Mouse (Mus musculus) thymus, postnatal 4 days (tissue): ENCODE measurements around the gene Mpz.
"Not testable (repeated sequence)": the region's sequence is repeated elsewhere in the genome, so short reads cannot be mapped to it uniquely, and the experiment has no call there.

Experiments
- DNase-seq: peaks from one replicate; pipeline ENCODE4 v3.0.0; 2021

The Mpz gene

DNA sequence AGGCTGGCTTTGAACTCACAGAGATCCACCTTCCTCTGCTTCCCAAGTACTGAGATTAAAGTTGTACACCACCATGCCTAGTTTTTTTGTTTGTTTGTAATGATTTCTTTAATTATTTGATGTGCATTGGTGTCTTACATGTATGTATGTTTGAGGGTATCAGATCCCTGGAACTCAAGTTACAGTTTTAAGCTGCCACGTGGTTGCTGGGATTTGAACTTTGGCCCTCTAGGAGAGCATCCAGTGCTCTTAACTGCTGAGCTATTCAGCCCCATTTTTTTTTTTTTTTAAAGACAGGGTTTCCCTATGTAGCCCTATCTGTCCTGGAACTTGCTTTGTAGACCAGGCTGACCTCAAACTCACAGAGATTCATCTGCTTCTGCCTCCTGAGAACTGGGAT lies 19.5 kb upstream of the Mpz start:
- DNase-seq: no peak

DNA sequence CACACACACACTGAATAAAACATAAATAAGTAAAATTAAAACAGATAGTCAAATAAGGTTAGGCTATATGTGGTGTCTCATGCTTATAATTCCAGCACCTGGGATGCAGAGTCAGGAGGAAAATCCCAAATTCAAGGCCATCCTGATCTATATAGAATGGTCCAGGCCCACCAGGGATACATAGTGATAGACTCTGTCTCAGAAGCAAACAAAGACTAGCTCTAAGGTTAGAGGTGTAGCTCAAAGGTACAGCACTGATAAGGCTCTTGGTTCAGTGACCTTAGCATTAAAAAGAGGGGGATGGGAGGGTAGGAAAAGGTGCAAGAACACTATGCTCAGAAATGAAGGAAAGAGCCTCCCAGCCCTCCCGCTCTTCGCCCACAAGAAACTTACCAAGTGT lies 14.9 kb upstream of the Mpz start:
- DNase-seq: no peak

DNA sequence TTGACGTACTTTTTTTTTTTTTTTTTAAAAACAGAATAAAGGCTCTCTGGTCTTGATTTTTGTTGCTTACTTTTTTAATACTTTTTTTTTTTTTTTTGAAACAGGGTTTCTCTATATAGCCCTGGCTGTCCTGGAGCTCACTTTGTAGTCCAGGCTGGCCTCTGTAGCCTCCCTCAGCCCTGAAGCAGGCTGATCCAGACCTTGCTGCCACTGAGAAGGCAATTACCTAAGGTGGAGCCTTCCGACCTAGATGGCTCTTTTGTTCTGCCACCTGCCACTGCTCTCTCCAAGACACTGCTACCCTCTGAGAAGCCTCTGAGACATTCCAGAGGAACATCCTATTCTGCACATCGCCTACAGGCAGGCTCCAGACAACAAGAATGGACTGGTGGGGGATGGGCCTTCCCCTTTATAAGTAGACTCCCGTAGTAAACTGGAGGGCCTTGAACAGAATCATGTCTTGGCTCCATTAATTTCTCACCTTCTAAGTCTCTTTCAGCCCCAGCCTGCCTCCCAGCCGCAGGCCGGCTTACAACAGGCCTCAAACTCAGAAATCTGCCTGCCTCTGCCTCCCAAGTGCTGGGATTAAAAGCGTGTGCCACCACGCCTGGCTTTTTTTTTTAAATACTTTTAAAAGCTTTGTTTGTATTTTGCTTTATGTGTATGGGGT lies 12.9 kb upstream of the Mpz start:
- DNase-seq: not testable (repeated sequence)

DNA sequence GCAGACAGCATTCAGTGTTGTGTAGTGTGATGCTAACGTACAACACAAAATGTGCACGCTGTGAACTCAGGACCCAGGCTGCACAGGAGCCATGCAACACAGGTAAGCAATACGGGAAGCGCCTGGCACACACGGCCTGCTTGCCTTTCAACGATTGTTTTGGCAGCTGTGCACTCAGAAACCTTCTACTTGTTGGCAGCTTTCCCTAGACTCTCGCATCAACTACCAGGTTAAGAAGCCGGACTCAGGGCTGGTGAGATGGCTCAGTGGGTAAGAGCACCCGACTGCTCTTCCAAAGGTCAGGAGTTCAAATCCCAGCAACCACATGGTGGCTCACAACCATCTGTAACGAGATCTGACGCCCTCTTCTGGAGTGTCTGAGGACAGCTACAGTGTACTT lies 7.5 kb upstream of the Mpz start:
- not testable (repeated sequence) for DNase-seq

DNA sequence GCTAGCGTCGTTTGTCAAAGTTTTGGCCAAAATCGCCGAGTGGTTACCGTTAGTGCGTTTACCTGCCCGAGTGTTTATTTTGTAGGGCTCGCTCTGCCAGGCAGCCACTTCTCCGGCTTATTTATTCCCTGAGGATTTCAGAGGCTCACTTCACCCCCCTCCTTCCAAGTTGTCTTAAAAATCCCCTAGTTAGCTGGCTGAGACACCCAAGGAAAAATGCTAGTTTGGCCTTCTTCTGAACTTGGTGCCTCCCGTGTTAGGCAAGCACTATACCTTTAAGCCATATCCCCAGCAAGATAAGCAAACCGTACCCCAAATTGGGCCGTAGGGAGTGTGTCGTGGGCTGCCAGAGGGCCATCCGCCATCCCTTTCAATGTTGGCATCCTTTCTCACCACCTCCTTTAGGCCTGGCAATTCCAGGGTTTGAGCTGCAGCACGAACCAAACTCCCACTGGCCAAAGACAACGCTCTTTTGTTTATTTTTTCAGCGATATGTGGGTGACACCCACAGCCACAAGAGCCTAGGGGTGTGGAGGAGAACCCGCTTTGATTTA lies 404 bp downstream of the Mpz start:
- DNase-seq: no peak

DNA sequence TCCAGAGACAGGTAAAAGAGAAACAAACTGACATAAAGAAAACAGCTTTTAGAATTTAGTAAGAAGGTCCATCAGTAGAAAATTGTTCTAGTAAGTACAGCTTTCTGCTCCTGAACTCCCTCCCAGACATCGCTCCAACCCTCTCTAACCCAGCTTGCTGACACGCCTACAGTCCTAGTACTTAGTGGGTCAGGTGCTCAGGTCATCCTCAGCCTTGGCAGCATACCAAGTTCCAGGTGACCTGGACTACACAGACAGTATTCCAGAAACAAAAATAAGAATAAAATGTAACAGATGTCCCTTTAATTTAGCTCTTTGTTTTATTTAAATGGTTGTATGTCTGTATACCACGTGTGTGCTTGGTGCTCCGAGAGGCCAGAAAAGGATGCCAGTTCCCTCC lies 1.5 kb downstream of the Mpz start:
- no peak for DNase-seq

DNA sequence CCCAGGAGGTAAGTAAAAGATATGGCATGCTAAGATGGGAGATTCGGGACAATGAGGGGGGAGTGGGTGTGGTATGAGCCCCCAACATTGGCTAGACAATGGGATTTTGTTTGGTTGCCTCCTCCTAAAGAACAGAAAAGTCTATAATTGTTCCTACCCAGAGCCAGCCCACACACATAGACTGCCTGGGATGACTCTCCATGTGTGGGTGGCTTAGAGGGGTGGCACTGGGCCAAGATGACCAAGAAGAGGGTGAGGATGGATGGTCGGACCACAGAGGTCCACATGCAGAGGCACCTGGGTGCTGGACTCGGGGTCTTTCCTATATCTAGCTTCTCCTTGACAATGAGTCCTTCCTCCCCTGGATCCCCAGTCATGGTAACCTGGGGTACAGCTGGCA lies 6.1 kb downstream of the Mpz start:
- no peak for DNase-seq

DNA sequence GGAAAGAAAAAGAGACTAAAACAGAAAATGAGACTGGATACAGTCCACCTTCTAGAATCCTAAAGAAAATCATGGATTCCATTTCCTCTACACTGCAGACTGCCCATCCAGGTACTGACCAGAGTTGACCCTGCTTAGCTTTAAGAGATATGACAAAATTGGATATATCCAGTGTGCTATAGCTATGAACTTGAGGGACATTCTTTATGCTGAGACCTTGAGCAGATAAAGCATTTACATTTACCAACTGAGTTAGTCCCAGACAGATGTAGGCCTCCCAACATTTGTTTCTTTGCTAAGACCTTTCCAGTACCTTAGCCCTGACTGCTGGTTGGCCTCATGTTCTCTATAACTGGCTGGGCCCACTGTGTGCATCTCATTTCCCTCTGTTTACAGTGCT lies 7.5 kb downstream of the Mpz start:
- DNase-seq: no peak

DNA sequence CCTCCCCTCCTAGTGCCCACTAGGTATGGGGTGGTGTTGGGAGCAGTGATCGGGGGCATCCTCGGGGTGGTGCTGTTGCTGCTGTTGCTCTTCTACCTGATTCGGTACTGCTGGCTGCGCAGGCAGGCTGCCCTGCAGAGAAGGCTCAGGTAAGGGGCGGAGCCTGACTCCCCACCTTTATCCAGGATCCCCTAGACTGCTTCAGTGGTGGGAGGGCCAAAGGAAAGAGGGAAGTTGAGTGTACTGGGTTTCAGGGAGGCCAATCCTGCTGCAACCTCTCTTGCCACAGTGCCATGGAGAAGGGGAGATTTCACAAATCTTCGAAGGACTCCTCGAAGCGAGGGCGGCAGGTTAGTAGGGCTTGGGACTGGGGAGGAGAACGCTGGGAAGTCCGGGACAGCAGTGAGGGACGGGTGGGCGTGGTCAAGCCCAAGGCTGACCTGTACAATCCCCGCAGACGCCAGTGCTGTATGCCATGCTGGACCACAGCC lies 9.0 kb downstream of the Mpz start:
- no peak for DNase-seq

DNA sequence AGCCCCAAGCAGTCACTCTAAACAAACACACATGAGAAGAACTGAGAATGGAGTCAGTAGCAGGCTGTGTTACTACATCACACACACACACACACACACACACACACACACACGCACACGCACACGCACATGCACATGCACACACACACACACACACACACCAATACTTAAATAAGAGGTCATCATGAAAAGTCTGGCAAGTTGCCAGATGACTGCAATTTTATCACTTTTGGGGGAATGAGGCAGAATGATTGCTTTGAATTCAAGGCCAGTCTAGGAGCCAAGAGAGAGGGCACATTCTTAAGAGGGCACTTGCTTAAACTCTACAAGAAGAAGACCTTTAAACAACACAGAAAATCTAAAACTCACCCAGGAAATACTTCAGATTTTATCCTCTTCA lies 12.0 kb downstream of the Mpz start:
- no peak for DNase-seq

DNA sequence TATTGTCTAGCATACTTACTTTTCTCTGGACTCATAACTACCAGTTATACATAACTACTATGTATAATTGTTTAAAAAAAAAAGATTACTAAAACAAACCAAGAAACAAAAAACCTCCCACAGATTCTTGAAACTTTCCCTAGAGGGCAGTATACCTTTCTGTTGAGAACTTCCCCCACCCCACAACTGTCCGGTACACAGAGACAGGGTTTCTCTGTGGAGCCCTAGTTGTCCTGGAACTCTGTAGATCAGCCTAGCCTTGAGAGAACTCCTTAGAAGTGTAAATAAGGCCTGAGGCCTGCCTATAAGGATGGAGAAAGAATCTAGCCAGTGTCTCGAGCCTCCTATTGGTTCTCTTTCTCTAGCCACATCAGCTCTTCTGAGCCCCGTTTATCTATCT lies 13.7 kb downstream of the Mpz start:
- DNase-seq: no peak

DNA sequence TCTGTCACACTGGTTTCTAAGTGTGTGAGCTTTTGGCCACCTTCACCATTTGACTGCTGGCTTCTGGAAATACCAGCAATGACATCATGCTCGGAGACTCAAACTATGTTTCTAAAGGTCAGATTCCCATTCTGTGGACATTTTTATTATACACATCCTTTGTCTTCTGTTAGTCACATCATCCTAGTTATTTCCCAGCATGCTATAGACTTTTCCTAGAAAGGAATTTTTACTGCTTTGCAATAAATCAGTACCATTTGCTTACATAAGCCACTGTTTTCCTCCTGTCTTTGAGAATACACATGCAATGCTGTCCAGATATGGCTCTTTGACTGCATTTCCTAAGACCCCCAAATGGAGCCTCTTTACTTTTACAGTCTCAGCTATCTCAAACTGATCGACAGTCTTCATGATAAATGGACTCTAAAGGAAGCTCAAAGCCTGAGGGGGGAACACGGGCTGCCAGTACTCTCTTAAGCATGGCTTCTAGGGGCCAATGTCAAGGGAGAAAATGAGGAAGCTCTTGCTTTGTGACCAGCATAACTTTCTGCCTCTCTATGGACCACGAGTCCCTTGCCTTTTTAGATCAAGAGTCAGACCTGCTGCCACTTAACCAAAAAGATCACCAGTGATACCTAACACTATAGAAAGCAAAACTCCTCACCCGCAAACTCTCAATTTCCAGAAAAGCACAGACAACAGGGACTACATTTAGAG lies 15.3 kb downstream of the Mpz start:
- DNase-seq: no peak

DNA sequence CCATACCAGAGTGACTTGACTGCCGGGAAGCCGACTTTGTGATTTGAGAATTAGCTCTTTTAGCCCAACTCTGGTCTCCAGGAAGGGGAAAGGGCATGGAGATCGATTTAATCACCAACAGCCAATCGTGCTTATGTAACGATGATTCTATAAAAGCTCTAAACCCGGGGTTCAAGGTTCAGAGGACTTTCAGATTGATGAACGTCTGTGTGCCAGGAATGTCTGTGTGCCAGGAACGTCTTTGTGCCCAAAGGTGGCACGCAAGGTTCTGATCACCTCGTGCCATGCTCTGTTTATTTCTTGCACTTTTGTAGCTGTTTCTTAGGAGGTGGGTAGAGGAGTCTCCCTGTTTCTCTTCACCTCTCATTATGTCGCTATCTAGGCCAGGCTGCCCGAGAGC lies 18.4 kb downstream of the Mpz start:
- DNase-seq: no peak

DNA sequence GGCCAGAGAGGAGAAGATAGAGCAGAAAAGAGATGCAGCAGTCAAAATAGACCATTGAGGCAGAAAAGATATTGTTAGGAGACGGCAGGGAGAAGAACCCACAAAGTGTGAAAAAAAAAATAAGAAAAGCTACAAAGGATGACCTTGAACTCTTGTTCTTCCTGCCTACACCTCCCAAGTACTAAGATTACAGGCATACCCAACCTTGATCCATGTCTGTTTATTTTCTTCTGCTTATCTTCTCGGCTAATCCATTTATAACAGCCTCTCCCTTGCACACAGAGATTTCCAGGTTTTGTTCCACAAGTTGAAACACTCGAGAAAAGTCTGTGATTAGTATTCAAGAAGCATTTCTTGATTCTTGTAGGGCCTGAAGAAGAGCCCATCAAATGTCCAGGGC lies 19.4 kb downstream of the Mpz start:
- no peak for DNase-seq

DNA sequence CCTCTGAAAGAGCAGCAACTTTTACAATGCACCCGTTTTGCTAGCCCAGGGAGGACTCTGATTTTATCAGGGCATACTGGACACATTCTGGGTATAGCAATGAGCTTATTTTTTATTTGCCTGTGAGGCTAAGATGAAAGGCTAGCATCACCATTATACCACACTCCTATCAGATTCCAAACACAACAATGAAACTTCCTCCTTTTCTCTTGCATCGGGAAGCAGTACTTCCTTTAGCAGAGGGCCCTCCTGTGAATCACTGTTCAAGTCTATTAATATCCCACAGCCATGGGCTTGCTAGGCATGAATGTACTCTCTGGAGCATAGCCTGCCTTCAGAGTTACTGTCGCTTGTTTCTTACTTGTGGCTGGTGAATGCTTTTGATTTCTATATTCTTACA lies 20.6 kb downstream of the Mpz start:
- DNase-seq: no peak

DNA sequence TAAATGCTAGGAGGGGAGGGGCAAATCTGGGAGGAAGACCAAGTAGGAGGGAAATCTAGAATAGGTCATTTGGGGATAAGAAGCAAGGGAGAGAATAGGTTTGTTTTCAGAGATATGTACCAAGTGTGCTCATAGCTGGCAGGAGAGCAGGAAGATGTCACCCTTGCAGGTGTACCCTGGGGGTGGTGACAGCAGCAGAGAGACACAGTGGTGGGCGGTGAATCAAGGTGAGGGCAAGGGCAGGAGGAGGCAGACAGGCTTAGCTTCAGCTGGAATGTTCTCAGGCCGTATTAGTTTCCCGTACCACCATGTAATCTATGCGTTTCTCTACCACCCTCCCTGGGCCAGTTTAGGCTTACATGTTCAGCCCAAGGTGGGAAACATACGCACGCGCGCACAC lies 22.3 kb downstream of the Mpz start:
- no peak for DNase-seq

DNA sequence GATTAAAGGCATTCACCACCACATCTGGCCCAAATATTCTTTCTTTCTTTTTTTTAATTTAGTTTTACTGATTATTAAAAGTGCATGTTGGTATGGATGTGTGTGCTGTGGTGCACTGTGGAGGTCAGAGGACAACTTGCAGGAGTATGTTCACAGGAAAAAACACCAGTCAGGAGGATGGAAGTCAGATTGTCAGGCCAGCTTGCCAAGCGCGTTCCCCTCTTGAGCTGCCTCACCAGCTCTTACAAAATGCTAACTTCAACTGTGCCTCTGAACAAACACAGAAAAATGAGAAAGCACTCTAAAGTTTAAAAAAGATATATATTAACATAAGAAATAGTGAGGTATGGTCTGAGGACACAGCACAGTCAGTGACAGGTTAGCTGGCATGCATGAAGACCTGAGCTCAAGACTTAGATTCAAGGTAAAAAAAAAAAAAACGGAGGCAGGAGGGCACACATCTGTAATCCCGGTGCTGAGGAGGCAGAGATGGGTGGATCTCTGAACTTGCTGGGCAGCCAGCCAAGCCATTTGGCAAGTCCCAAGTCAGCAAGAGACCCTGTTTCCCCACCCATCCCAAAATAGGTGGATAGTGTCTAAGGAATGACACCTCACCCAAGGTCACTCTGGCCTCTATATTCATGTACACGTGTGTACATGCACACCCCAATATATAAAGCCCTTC lies 29.1 kb downstream of the Mpz start:
- no peak for DNase-seq

DNA sequence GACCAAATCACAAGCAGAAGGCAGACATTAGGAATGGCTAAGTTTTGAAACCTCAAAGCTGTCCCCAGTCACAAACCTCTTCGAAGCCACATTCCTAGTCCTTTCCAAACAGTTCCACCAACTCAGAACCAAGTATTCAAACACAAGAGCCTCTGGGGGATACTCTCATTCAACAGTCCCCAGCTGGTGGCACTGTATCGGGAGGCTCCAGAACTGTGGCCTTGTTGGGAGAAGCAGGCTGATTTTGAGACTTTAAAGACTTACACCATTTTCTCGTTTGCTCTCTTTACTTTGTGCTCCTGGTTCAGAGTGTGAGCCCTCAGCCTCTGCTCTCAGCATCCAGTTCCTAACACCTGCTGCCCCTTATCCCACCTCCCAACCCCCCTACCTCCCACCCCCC lies 32.5 kb downstream of the Mpz start:
- no peak for DNase-seq

DNA sequence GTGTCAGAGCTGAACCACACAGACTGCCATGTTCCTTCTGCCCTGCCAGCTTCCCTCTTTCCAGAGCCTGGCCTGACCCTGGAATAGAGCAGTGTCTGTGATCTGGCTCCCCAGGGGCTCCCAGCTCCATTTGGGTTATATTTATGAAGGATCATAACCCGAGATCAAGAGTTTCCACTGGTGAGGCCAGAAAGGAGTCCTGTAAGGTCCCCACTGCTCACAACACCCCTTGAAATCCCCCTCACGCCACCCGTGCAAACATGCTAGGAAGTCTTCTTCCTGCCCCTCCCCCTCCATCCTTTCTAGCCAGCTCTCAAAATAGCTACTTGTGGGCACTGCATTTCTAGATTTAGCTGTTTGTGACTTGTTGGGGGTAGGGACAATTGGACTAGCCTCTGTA lies 33.1 kb downstream of the Mpz start:
- no peak for DNase-seq

DNA sequence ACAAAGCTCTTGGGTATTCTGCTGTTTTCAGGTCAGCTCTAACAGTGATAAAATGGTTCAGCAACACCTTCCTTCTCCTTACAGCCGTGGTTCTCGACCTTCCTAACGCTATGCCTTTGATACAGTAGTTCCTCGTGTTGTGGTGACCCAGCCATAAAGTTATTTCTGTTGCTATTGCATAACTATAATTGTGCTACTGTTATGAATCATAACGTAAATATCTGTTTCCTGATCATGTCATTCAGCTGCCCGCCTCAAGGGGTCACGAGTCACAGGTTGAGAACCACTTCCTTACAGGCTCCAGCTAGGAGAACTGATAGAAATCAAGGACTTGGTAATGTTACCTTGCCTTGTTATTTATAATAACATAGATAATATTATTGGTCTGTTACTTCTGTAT lies 33.8 kb downstream of the Mpz start:
- peak; percentile 56 for DNase-seq

DNA sequence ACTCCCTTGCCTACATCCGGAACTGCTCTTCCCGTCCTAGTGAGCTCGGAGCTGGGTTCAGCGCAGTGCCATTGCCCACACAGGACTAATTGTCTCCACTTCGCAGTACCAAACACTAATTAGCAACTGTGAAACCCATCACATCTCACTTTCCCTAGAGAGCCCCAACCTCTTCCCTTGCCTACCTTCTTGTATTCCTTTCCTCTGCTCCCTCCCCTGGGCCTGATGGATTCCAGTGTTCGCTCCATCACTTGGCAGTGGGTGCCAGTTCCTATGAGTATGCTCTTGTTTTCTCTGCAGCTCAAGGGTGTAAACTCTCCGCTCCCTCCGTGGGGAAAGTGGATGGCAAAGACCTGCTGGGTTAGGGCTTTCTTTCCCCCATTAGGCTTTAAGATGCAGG lies 35.1 kb downstream of the Mpz start:
- DNase-seq: no peak

DNA sequence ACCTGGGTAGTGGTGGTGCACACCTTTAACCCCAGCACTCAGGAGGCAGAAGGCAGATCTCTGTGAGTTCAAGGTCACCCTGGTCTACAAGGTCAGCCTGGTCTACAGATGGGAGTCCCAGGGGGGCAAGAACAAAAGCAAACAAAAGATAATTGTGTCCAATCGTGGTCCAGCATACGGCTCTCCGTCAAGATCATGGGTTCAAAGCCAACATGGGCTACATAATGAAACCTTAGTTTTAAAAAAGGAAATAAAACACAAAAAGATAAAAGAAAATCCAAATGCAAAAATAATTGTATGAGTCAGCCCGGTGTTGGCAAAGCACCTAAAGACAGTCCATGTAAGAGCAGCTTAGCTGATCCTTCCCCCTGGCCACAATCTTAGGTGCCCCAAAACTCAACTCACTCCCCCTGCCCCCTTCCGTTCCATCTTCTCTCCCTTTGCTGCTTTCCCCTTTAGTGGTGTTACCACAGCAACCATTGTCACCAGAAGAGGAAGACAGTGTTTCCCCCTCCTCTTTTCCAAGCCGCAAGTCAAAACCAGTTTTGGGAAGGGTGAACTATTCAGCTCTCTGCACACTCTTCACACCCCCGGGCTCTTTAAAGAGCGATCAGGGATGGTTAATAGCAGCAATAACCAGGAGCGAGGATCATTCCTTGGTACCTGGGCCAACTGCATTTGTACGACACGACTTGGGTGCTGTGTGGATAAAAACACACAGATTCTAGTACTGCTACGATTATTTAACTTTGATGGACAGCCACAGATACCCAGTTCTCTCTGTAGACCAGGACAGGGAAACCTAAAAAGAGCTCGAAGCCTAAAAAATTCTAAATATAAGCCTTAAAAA lies 37.6 kb downstream of the Mpz start:
- DNase-seq: no peak

DNA sequence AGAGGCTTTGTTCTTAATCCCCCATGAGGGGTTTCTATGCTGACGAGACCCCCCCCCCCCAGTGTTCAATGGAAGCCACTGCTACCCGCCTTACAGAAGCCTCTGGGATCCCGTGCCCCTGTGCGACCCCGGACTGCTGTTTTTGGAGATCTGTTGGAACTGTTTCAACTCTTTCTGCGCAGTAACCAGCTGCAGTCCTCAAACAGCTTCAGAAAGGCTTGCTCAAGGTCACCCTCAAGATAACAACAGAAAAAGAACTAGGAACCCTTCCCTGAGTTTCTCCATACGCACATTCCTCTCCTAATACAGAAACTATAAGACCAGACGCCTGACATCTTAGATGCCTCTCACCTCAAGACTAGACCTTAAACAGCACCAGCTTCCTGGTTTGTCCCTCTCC lies 38.5 kb downstream of the Mpz start:
- no peak for DNase-seq
